Mouse (Mus musculus): ENCODE measurements around the gene 4930558C23Rik. TPM values are rescaled to one million over a fixed set of nuclear protein-coding genes. Genes with fewer than 3 reads are reported as not detected.
A peak's percentile ranks its signal among the peaks of the same experiment; 100 is the strongest.
"Not testable (repeated sequence)": the region's sequence is repeated elsewhere in the genome, so short reads cannot be mapped to it uniquely, and the experiment has no call there.

The 4930558C23Rik gene
- polyA plus RNA-seq, 1 experiment from 2014 or later = not detected

- H3K4me1 ChIP-seq; H3K9me3 ChIP-seq; H3K27me3 ChIP-seq; H3K36me3 ChIP-seq; H3K4me3 ChIP-seq; ATAC-seq (ENCODE audit: insufficient number of reproducible peaks, insufficient read depth, low FRiP score, low TSS enrichment); H3K27ac ChIP-seq; H3K4me2 ChIP-seq (replicated peaks); H3K9ac ChIP-seq: not testable (repeated sequence)
- 77% methylated on average over 3 of the region's 3 CpGs for WGBS
Observed at GRCm38 (mm10) chr3:95360276-95360675, 42.4 kb downstream of the 4930558C23Rik start.

DNA sequence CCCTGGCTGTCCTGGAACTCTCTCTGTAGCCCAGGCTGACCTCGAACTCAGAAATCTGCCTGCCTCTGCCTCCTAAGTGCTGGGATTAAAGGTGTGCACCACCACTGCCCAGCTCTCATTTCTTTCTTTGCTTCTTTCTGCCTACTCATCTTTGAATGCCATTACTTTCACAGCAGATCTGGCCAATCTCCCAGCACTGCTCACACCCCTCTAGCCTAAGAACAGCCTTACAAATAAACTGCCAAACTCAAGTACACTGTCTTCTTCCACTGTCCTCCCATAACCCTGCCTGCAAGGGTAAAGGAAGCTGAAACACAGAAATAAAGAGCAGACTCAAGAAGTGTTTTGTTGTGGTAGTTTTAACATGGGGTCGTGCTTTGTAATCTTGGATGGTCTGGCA, 44.9 kb downstream of the 4930558C23Rik start:
- no peak for ATAC-seq (ENCODE audit: insufficient number of reproducible peaks, insufficient read depth, low FRiP score, low TSS enrichment)
- H3K9ac ChIP-seq = no peak overlapping the region
- no peaks in the 10 kb centered on the region for H3K9me3 ChIP-seq
- H3K4me1 ChIP-seq = no peaks in the 10 kb centered on the region
- H3K27ac ChIP-seq = no peak overlapping the region
- no peak overlapping the region for H3K4me3 ChIP-seq
- no peak overlapping the region for H3K4me2 ChIP-seq (replicated peaks)
- 90% methylated on average over 2 of the region's 2 CpGs for WGBS
- H3K36me3 ChIP-seq = peaks cover 11% of the 10 kb centered on the region
- no peaks in the 10 kb centered on the region for H3K27me3 ChIP-seq

DNA sequence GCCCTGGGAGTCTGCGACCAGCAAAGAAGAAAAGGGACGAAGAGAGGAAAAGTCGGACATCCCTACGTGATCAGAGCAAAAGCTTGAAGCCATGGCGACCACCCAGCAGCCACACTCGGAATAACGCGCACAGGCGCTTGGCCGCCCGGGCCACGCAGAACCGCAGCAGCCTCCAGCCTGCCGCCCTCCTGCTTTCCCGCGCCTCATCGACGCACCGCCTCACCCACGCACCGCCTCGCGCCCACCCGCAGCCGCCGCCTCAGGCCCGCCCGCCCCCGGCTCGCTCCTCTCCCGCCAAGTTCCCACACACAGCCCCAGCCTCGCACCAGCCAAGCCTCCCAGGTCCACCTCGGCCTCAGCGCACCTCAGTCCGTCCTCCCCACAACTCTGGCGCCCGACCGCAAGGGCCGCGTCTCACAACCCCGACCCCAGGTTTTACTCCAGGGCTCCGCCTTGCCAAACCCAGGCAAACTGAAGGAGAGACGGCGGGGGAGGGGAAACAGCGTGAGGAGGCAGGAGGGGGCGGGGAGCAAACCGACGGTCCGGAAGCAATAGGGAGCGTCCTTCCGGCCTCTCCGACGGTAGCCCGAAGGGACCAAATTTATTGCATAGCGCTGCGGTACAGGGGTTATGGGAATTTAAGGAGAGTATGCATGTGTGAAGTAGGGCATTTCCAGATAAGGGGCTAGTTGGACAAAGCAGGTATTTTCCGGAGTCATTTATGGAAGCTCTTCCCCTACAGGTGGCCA, 45.8 kb downstream of the 4930558C23Rik start, which contains the start of gene Setdb1:
TSS of gene Setdb1 (minus strand) at position 502 of the 749 bp plus-strand sequence.
- Histone ChIP-seq H3K4me2 (replicated peaks) (peak within 1 kb of the TSS; percentile 43), H3K36me3 (peaks cover 17% of the 10 kb centered on the region), H3K27ac (0 out of 2 replicates have a peak within 1 kb of the TSS, but pooled peaks have one; percentile 60), H3K4me3 (peak within 1 kb of the TSS; percentile 58), H3K9ac (peak within 1 kb of the TSS; percentile 65)
- ATAC-seq (ENCODE audit: insufficient number of reproducible peaks, insufficient read depth, low FRiP score, low TSS enrichment) = peak; percentile 87
- not testable (repeated sequence) for H3K9me3 ChIP-seq, H3K4me1 ChIP-seq, H3K27me3 ChIP-seq
- under 1% methylated on average over 41 of the region's 57 CpGs for WGBS

GRCm38 (mm10) chr3:95355911-95356544, 46.6 kb downstream of the 4930558C23Rik start:
- H3K4me3 ChIP-seq = peak overlapping the region; percentile 58
- not testable (repeated sequence) for H3K9me3 ChIP-seq; H3K27me3 ChIP-seq; H3K4me1 ChIP-seq; H3K9ac ChIP-seq; H3K27ac ChIP-seq; ATAC-seq (ENCODE audit: insufficient number of reproducible peaks, insufficient read depth, low FRiP score, low TSS enrichment)
- 21% methylated on average over 11 of the region's 19 CpGs for WGBS
- H3K4me2 ChIP-seq (replicated peaks) = peak overlapping the region; percentile 43
- H3K36me3 ChIP-seq = peaks cover 22% of the 10 kb centered on the region

DNA sequence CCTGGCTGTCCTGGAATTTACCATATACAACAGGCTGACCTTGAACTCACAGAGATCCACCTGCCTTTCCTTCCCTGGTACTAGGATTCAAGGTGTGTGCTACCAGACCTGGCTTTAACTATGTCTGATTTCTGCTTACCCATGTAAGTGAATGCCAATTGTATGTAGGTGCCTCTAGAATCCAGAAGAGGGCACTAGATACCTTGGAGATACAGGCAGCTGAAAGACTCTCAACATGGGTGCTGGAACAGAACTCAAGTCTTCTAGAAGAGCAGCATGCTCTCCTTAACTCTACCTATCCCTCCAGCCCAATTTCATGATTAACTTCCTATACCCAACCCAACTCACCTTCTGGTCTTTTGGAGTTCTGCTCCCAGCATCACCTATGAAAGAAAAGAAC, 53.1 kb downstream of the 4930558C23Rik start:
- H3K4me2 ChIP-seq (replicated peaks) = no peak overlapping the region
- no peak for ATAC-seq (ENCODE audit: insufficient number of reproducible peaks, insufficient read depth, low FRiP score, low TSS enrichment)
- no peaks in the 10 kb centered on the region; the same call in 1 of the 2 replicates for H3K9me3 ChIP-seq
- H3K27me3 ChIP-seq = no peaks in the 10 kb centered on the region
- no peak overlapping the region for H3K4me3 ChIP-seq
- no peak overlapping the region for H3K9ac ChIP-seq
- H3K36me3 ChIP-seq = peaks cover 66% of the 10 kb centered on the region
- no peaks in the 10 kb centered on the region for H3K4me1 ChIP-seq
- H3K27ac ChIP-seq = no peak overlapping the region

GRCm38 (mm10) chr3:95348343-95348742, 54.3 kb downstream of the 4930558C23Rik start:
- peaks cover 68% of the 10 kb centered on the region for H3K36me3 ChIP-seq
- 95% methylated on average over 5 of the region's 5 CpGs for WGBS
- not testable (repeated sequence) for H3K4me3 ChIP-seq

DNA sequence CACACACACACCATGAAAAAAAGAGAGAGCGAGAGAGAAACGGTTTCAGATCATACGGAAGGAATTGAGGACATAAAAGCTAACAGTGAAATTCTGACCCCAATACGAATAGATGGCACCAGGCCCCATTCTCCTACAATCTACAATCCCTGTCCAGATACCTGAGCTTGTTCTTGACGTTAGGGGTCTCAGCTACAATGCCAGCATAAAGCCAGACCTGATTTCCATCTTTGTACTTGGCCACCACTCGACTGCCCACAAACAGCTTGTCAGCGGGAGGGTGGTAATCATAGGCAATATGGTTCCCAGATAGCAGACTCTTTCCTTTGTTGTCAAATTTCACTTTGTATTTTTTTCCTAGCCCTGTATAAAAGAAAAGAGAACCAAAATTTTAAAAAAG, 56.2 kb downstream of the 4930558C23Rik start:
- Histone ChIP-seq H3K36me3 (peaks cover 72% of the 10 kb centered on the region), H3K4me3 (no peak overlapping the region)
- no peak for ATAC-seq (ENCODE audit: insufficient number of reproducible peaks, insufficient read depth, low FRiP score, low TSS enrichment)

More at GRCm38 (mm10) chr3:95348343-95348742, 54.3 kb downstream of the 4930558C23Rik start:
- H3K4me1 ChIP-seq; ATAC-seq (ENCODE audit: insufficient number of reproducible peaks, insufficient read depth, low FRiP score, low TSS enrichment); H3K27ac ChIP-seq; H3K9ac ChIP-seq; H3K9me3 ChIP-seq; H3K27me3 ChIP-seq; H3K4me2 ChIP-seq (replicated peaks): not testable (repeated sequence)

DNA sequence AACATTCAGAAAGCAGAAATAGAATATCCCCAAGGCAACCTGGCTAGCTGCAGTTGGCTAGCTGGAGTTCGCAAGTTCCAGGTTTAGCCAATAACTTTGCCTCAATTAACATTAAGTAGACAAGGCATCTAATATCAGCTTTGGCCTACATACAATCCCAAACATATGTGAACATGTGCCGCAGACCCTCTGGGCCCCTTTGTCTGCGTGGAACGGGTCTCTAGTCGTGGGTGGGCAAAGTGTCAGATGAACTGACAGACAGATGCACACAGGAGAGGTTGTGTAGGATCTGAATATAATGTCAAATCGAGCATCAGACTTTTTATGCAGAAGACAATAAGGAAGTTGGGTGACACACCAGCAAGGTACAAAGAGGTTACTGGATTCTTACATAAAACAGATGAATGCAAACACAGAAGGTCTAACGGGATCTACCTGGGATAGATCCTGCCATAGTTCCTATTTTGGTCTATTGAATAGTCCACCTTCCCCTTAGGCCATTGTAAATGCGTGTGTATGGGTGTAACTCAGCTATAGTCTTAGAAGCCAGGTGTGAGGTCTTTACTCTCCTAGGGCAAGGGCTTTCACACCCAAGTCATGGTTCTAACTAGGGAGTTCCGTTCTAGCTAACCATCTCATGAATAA, 59.2 kb downstream of the 4930558C23Rik start:
- 94% methylated on average over 9 of the region's 9 CpGs for WGBS

More for the DNA sequence above, 56.2 kb downstream of the 4930558C23Rik start:
- Histone ChIP-seq H3K4me2 (replicated peaks) (no peak overlapping the region), H3K4me1 (no peaks in the 10 kb centered on the region), H3K27me3 (no peaks in the 10 kb centered on the region), H3K9me3 (no peaks in the 10 kb centered on the region; the same call in 1 of the 2 replicates), H3K9ac (no peak overlapping the region), H3K27ac (no peak overlapping the region)
- 94% methylated on average over 7 of the region's 7 CpGs for WGBS

DNA sequence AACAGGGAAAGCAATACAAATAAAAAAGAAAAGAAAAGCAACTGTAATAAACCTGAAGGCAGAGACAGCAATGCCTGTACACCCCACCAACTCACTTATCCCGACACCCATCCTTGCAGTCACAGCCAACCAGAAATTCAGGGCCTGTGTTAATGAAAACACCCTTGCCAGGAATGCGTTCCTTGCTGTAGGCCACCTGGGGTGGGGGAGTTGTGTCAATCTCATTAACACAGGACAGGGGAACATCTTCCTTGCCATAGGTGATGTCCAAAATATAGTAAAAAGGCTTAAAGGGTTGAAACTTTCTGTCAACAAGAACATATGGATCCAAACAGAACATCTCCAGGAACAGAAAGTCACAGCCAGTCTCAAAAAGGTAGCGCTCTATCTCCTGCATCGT, 64.4 kb downstream of the 4930558C23Rik start:
- Histone ChIP-seq H3K36me3 (peaks cover 94% of the 10 kb centered on the region), H3K4me2 (replicated peaks) (no peak overlapping the region), H3K4me3 (no peak overlapping the region), H3K9ac (no peak overlapping the region), H3K27me3 (no peaks in the 10 kb centered on the region), H3K27ac (no peak overlapping the region), H3K4me1 (no peaks in the 10 kb centered on the region), H3K9me3 (no peaks in the 10 kb centered on the region)
- ATAC-seq (ENCODE audit: insufficient number of reproducible peaks, insufficient read depth, low FRiP score, low TSS enrichment) = no peak
- 92% methylated on average over 4 of the region's 4 CpGs for WGBS

More for the DNA sequence above, 59.2 kb downstream of the 4930558C23Rik start:
- H3K27ac ChIP-seq; H3K9me3 ChIP-seq; H3K27me3 ChIP-seq; ATAC-seq (ENCODE audit: insufficient number of reproducible peaks, insufficient read depth, low FRiP score, low TSS enrichment); H3K4me2 ChIP-seq (replicated peaks); H3K4me1 ChIP-seq; H3K9ac ChIP-seq; H3K4me3 ChIP-seq: not testable (repeated sequence)
- peaks cover 85% of the 10 kb centered on the region for H3K36me3 ChIP-seq

DNA sequence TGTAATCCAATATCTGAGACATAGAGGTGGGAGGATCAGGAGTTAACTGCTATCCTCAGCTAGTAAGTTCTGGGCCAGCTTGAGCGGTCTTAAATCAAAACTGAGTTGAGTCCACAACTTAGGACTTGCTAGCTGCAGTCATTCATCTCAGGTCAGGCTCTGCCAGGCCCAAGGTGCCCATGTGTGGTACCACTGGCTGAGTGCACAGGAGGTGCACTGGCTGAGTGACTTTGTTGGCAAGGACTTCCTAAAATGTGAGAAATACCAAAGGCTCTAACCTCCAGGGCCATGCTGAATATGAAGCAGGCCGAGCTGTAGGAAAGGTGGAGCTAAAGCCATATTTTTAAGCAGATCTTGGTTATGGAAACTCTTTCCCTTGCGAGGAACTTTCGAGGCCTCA, 65.3 kb downstream of the 4930558C23Rik start:
- Histone ChIP-seq H3K27ac (no peak overlapping the region), H3K27me3 (no peaks in the 10 kb centered on the region), H3K9ac (no peak overlapping the region), H3K4me2 (replicated peaks) (no peak overlapping the region), H3K9me3 (no peaks in the 10 kb centered on the region), H3K4me1 (no peaks in the 10 kb centered on the region), H3K36me3 (peaks cover 95% of the 10 kb centered on the region), H3K4me3 (no peak overlapping the region)
- no peak for ATAC-seq (ENCODE audit: insufficient number of reproducible peaks, insufficient read depth, low FRiP score, low TSS enrichment)
- 93% methylated on average over 4 of the region's 4 CpGs for WGBS
